Mouse (Mus musculus): Measurements from ENCODE around the gene Stx7. TPM values are rescaled to one million over a fixed set of nuclear protein-coding genes. Genes with fewer than 3 reads are reported as not detected.

Gene Stx7
- total RNA-seq, 2 experiments from 2014 or later, result 18.7 to 28.1 TPM

DNA sequence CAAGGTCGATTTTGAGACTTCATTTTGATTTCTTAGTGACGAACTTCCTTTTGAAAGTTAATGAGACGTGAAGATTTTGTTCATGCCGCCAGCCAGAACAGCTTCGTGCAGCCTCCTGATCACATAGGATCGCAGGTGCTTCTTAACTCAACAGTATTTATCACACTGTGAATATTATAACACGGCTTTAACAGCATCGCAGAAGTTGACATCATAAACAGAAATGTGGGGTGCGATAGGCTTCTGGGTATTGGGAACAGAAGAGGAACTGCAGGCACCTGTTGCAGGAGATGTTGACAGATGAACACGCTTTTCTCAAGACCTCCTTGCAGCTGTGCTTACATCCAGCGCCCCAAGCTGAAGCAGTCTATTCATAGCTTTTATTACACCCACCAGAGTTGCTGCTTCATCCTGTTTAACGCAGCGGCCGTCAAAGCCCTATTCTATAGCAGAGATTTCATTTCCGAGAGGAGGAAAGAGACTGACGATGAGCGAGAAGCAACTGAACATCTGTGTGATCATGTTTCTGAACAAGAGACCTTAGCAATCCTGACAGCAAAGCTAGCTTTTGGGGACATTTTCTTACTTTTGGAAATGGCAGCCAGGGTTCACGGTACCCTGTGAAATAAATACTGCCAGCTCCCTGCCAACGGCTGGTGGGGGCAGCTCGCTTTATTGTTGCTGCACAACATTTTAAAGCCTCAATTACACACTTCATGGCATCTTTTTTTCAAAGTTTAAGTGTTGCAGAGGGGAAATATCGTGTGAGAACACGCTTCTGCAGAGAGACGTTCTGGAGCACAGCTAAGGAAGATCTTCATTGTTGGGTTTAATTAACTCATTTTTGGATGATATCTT lies 86.6 kb downstream of the Stx7 start:
- ATAC-seq (replicated peaks; ENCODE audit: low FRiP score, low TSS enrichment, poor library complexity, severe bottlenecking), result no peak

Other genes with a start within 250 kb of the Stx7 start
- not detected in 2 replicates for gene Taar1, start 228.9 kb upstream of the Stx7 start, total RNA-seq (2014; fragmentation: Nextera tagmentation)
- not detected in 2 replicates for gene Taar1, start 228.9 kb upstream of the Stx7 start, total RNA-seq (2017)
- not detected in 2 replicates for gene Taar2, start 210.7 kb upstream of the Stx7 start, total RNA-seq (2014; fragmentation: Nextera tagmentation)
- not detected in 2 replicates for gene Taar2, start 210.7 kb upstream of the Stx7 start, total RNA-seq (2017)
- gene Taar3, start 199.7 kb upstream of the Stx7 start, total RNA-seq (2014; fragmentation: Nextera tagmentation), result not detected in 2 replicates
- not detected in 2 replicates for gene Taar3, start 199.7 kb upstream of the Stx7 start, total RNA-seq (2017)
- not detected in 2 replicates for gene Taar4, start 188.8 kb upstream of the Stx7 start, total RNA-seq (2014; fragmentation: Nextera tagmentation)
- gene Taar4, start 188.8 kb upstream of the Stx7 start, total RNA-seq (2017), result not detected in 2 replicates
- gene Taar5, start 178.6 kb upstream of the Stx7 start, total RNA-seq (2014; fragmentation: Nextera tagmentation), result not detected in 2 replicates
- gene Taar5, start 178.6 kb upstream of the Stx7 start, total RNA-seq (2017), result not detected in 2 replicates
- gene Taar6, start 163.7 kb upstream of the Stx7 start, total RNA-seq (2014; fragmentation: Nextera tagmentation), result not detected in 2 replicates
- not detected in 2 replicates for gene Taar6, start 163.7 kb upstream of the Stx7 start, total RNA-seq (2017)
- gene Taar7a, start 155.8 kb upstream of the Stx7 start, total RNA-seq (2014; fragmentation: Nextera tagmentation), result not detected in 2 replicates
- not detected in 2 replicates for gene Taar7a, start 155.8 kb upstream of the Stx7 start, total RNA-seq (2017)
- gene Taar7b, start 149.4 kb upstream of the Stx7 start, total RNA-seq (2014; fragmentation: Nextera tagmentation), result not detected in 2 replicates
- not detected in 2 replicates for gene Taar7b, start 149.4 kb upstream of the Stx7 start, total RNA-seq (2017)
- gene Taar7d, start 122.1 kb upstream of the Stx7 start, total RNA-seq (2014; fragmentation: Nextera tagmentation), result not detected in 2 replicates
- gene Taar7d, start 122.1 kb upstream of the Stx7 start, total RNA-seq (2017), result not detected in 2 replicates
- not detected in 2 replicates for gene Taar7e, start 111.7 kb upstream of the Stx7 start, total RNA-seq (2014; fragmentation: Nextera tagmentation)
- not detected in 2 replicates for gene Taar7e, start 111.7 kb upstream of the Stx7 start, total RNA-seq (2017)
- gene Taar7f, start 99.8 kb upstream of the Stx7 start, total RNA-seq (2014; fragmentation: Nextera tagmentation), result not detected in 2 replicates
- gene Taar7f, start 99.8 kb upstream of the Stx7 start, total RNA-seq (2017), result not detected in 2 replicates
- gene Taar8a, start 72.8 kb upstream of the Stx7 start, total RNA-seq (2014; fragmentation: Nextera tagmentation), result not detected in 2 replicates
- gene Taar8a, start 72.8 kb upstream of the Stx7 start, total RNA-seq (2017), result not detected in 2 replicates
- gene Taar8b, start 57.0 kb upstream of the Stx7 start, total RNA-seq (2014; fragmentation: Nextera tagmentation), result not detected in 2 replicates
- gene Taar8b, start 57.0 kb upstream of the Stx7 start, total RNA-seq (2017), result not detected in 2 replicates
- gene Taar8c, start 47.4 kb upstream of the Stx7 start, total RNA-seq (2014; fragmentation: Nextera tagmentation), result not detected in 2 replicates
- not detected in 2 replicates for gene Taar8c, start 47.4 kb upstream of the Stx7 start, total RNA-seq (2017)
- not detected in 2 replicates for gene Taar9, start 39.8 kb upstream of the Stx7 start, total RNA-seq (2014; fragmentation: Nextera tagmentation)
- gene Taar9, start 39.8 kb upstream of the Stx7 start, total RNA-seq (2017), result not detected in 2 replicates
- not detected in 2 replicates for gene Moxd1, start 74.2 kb downstream of the Stx7 start, total RNA-seq (2014; fragmentation: Nextera tagmentation)
- not detected in 2 replicates for gene Moxd1, start 74.2 kb downstream of the Stx7 start, total RNA-seq (2017)

Data from megakaryocyte-erythroid progenitor cell, adult 5-6 weeks (primary cell).